Mouse (Mus musculus) urinary bladder, adult 2 months (tissue): ENCODE results near the gene Gtf2h2. TPM values are rescaled to one million over a fixed set of nuclear protein-coding genes. Genes with fewer than 3 reads are reported as not detected.
"Not testable (repeated sequence)": the region's sequence is repeated elsewhere in the genome, so short reads cannot be mapped to it uniquely, and the experiment has no call there.

ENCODE experiments used
- DNase-seq: peaks from one replicate; pipeline ENCODE4 v3.0.0; 2022; ENCODE audit warnings: low spot score
- polyA plus RNA-seq: library from polyadenylated mRNA; depleted of rRNA; stranded (reverse); fragments of >200 nt; gene quantifications from 2 replicates; pipeline ENCODE4 v1.2.3, GENCODE M21; 2012; rRNA removed

Gene Gtf2h2
- polyA plus RNA-seq, 1 experiment: 46.5 TPM

- no peak for DNase-seq
Observed at GRCm38 (mm10) chr13:100490424-100490823, 2.0 kb downstream of the Gtf2h2 start.

DNA sequence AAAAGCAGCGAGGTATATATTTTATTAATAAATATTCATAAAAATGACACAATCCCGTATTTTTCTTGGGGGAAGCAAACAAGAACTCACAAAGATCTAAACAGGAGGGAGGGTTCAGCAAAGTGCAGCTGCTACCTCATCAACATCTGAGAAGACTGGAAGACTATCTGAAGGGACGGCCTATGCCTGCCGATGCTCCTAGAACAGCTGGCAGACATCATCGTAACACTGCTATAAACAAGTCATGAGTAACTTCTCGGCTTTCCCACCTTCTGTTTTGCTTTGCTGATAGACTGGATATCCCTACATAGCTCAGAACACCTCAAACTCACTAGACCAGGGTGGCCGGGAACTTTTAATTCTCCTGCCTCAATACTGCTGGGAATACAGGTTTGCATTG, 8.8 kb downstream of the Gtf2h2 start:
- DNase-seq: no peak

GRCm38 (mm10) chr13:100463527-100464222, 28.7 kb downstream of the Gtf2h2 start:
- no peak for DNase-seq

- DNase-seq: no peak
Observed at GRCm38 (mm10) chr13:100461336-100461735, 31.0 kb downstream of the Gtf2h2 start.

DNA sequence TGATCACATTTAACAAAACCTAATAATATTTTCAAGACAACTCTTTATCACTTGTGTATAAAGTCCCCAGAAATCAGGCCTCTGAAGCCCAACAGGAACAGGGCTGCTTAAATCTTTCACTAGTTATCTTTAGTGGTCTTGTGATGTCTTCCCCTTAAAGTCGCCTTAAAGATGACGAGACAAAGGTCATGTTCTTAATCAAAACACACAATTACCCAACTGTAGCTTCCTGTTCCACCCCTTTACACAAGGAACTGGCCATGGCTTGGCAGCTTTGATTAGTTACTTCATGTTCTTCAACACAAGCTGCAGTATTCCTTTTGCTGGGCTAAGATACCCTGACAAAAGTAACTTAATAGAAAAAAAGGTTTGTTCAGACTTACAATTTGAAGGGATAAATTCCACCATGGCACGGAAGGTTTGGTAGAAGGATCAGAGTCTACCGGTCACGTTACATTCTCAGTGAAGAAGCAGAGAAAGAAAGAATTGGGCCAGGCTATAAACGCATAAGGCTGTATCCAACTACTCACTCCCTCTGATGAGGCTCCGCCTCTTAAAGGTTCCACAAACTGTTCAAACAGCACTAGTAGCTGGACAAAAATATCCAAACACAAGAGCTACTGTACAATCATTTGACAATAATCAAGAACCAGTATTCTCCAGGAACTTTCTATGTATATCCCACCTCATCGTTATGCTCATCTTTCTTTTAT, 39.8 kb downstream of the Gtf2h2 start, which contains the start of gene Naip1:
TSS of gene Naip1 (minus strand) at position 455 of the 713 bp plus-strand sequence.
- not testable (repeated sequence) for DNase-seq

- no peak for DNase-seq
Observed at GRCm38 (mm10) chr13:100449495-100449894, 42.9 kb downstream of the Gtf2h2 start.

DNA sequence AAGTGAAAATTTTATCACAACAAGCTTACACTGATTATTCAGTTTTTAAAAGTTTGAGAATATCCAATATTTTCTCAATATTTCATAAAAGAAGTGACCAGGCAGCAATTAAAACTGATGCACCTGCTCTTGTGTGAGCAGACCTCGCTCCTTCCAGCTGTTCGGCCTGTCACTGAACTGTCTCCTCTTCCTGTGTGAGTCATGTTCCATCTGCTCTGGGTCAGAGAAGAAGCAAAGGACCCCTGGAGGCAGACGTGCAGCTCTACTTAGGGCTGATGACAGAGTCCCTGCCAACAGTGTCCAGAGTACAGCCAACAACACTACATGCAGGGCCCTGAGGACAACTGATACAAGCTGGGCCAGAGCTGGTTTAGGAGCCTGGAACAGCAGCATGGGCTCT, 52.3 kb downstream of the Gtf2h2 start:
- no peak for DNase-seq

- DNase-seq: no peak
Observed at GRCm38 (mm10) chr13:100438701-100439100, 53.7 kb downstream of the Gtf2h2 start.

GRCm38 (mm10) chr13:100437322-100437825, 55.0 kb downstream of the Gtf2h2 start:
- no peak for DNase-seq

- DNase-seq: not testable (repeated sequence)
Observed at GRCm38 (mm10) chr13:100436556-100437163, 55.7 kb downstream of the Gtf2h2 start.

- not testable (repeated sequence) for DNase-seq
Observed at GRCm38 (mm10) chr13:100419958-100420357, 72.4 kb downstream of the Gtf2h2 start.

- DNase-seq: no peak
Observed at GRCm38 (mm10) chr13:100414428-100414827, 78.0 kb downstream of the Gtf2h2 start.

Other genes starting within 250 kb of the Gtf2h2 start
- 8.1 and 8.6 TPM in 2 replicates for gene Naip5, start 246.3 kb downstream of the Gtf2h2 start, polyA plus RNA-seq
- gene Naip6, start 174.9 kb downstream of the Gtf2h2 start, polyA plus RNA-seq: 11.8 and 13.8 TPM in 2 replicates
- 0.04 and 0.07 TPM in 2 replicates for gene Naip1, start 39.7 kb downstream of the Gtf2h2 start, polyA plus RNA-seq
- 10.0 and 11.1 TPM in 2 replicates for gene Ocln, start 60.1 kb upstream of the Gtf2h2 start, polyA plus RNA-seq
- gene Marveld2, start 124.4 kb upstream of the Gtf2h2 start, polyA plus RNA-seq: 13.9 and 14.9 TPM in 2 replicates
- 122 and 135 TPM in 2 replicates for gene Ak6, start 158.4 kb upstream of the Gtf2h2 start, polyA plus RNA-seq
- 13.9 and 14.5 TPM in 2 replicates for gene Rad17, start 158.5 kb upstream of the Gtf2h2 start, polyA plus RNA-seq
- 8.3 and 8.7 TPM in 2 replicates for gene Taf9, start 159.0 kb upstream of the Gtf2h2 start, polyA plus RNA-seq
- gene Ccdc125, start 177.1 kb upstream of the Gtf2h2 start, polyA plus RNA-seq: 8.8 and 9.1 TPM in 2 replicates
- gene Cdk7, start 238.4 kb upstream of the Gtf2h2 start, polyA plus RNA-seq: 27.4 and 33.6 TPM in 2 replicates